Mouse (Mus musculus) ES-E14 (cell line): ENCODE measurements around the gene Olfr1099. TPM values are rescaled to one million over a fixed set of nuclear protein-coding genes. Genes with fewer than 3 reads are reported as not detected.

ENCODE experiments used
- DNase-seq: peaks from one replicate; pipeline ENCODE4 v3.0.0-alpha.2; 2013; ENCODE audit warnings: low read depth, low spot score
- H3K27ac ChIP-seq: 2 replicates; pipeline ENCODE4 v1.5.1; 2012; ENCODE audit warnings: low read depth, mild to moderate bottlenecking, low read length, moderate library complexity, mixed read lengths; ENCODE audit not compliant: poor library complexity, insufficient read depth, severe bottlenecking
- H3K36me3 ChIP-seq: 2 replicates; pipeline ENCODE4 v1.6.1; 2012; ENCODE audit warnings: mild to moderate bottlenecking, low read length, moderate library complexity, mixed read lengths; ENCODE audit not compliant: control insufficient read depth, poor library complexity, insufficient read depth, severe bottlenecking
- H3K4me1 ChIP-seq, 2 experiments: fragments of 150-350 bp in 1 of 2; sonication (generic) in 1 of 2; 2 replicates each; pipeline ENCODE4 v1.6.1; 2012; ENCODE audit warnings: low read length in 2 of 2, mild to moderate bottlenecking in 1 of 2, mixed read lengths in 1 of 2; ENCODE audit not compliant: control insufficient read depth in 2 of 2, insufficient read depth in 2 of 2, poor library complexity in 1 of 2
- H3K4me3 ChIP-seq, 2 experiments: fragments of 150-350 bp in 1 of 2; sonication (generic) in 1 of 2; 2 replicates each; pipeline ENCODE4 v1.5.1; 2012; ENCODE audit warnings: low read length in 2 of 2, low read depth in 1 of 2, mild to moderate bottlenecking in 1 of 2, mixed read lengths in 1 of 2; ENCODE audit not compliant: insufficient read depth in 1 of 2, poor library complexity in 1 of 2, severe bottlenecking in 1 of 2
- H3K9ac ChIP-seq: 2 replicates; pipeline ENCODE4 v1.6.1; 2012; ENCODE audit warnings: low read depth, mild to moderate bottlenecking, low read length, mixed read lengths; ENCODE audit not compliant: poor library complexity, insufficient read depth, severe bottlenecking
- H3K9me3 ChIP-seq: fragments of 150-350 bp; sonication (generic); 2 replicates; pipeline ENCODE4 v1.6.1; 2012; ENCODE audit warnings: low read depth, mild to moderate bottlenecking, low read length; ENCODE audit not compliant: control insufficient read depth, insufficient read depth
- CHD2 ChIP-seq: IDR thresholded peaks from 2 replicates; pipeline ENCODE4 v1.6.1; 2014; ENCODE audit warnings: mild to moderate bottlenecking, low read depth, low read length, inconsistent platforms
- HCFC1 ChIP-seq: IDR thresholded peaks from 2 replicates; pipeline ENCODE4 v1.6.1; 2012; ENCODE audit warnings: low read length, inconsistent platforms, borderline replicate concordance; ENCODE audit not compliant: insufficient read depth
- MAFK ChIP-seq: IDR thresholded peaks from 2 replicates; pipeline ENCODE4 v1.6.1; 2014; ENCODE audit warnings: mild to moderate bottlenecking, low read depth, low read length, inconsistent platforms; ENCODE audit not compliant: insufficient read depth
- ZC3H11A ChIP-seq: IDR thresholded peaks from 2 replicates; pipeline ENCODE4 v1.6.1; 2012; ENCODE audit warnings: low read depth, mild to moderate bottlenecking, inconsistent platforms, low read length, borderline replicate concordance
- ZNF384 ChIP-seq: IDR thresholded peaks from 2 replicates; pipeline ENCODE4 v1.6.1; 2012; ENCODE audit warnings: low read depth, low read length, inconsistent platforms
- in situ Hi-C, 2 experiments: fragments of 600-800 bp; cut with MboI; formaldehyde crosslinking; loops; one replicate each; pipeline ENCODE4 v1.15.1; 2025; ENCODE audit warnings: low sequenced_read_pairs in 2 of 2, inconsistent platforms in 1 of 2; ENCODE audit not compliant: unreplicated experiment in 2 of 2
- total RNA-seq: library from RNA; depleted of rRNA; stranded (reverse); fragments of 300-350 nt; gene quantifications from 2 replicates; pipeline ENCODE4 v1.2.3, GENCODE M21; 2012; rRNA removed

The Olfr1099 gene
- total RNA-seq = not detected in 2 replicates

DNA sequence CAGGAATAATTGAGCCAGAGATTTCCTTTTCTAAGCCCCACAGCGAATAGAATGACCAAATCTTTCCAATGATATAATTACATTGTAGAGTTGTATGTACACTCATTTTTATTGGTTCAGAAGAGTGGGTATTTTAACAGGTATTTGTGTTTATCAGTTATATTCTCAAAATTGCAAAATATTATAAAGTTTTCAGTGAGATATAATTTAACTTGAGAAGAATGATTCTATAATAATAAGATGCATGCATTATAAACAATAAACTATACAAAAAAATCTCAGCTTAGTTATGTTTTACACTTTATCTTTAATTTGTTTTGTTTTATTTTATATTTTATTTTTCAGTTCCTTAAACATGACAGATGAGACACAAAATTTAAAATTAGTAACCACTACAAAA, at the start of gene Olfr1099:
Gene Olfr1099 (minus strand): TSS at position 101 of the 400 bp plus-strand sequence.
- Histone ChIP-seq H3K27ac (no peak within 1 kb of the TSS), H3K9me3 (no peaks in the 10 kb centered on the region), H3K9ac (no peak within 1 kb of the TSS), H3K4me1 (no peaks in the 10 kb centered on the region), H3K36me3 (no peaks in the 10 kb centered on the region), H3K4me3 (no peak within 1 kb of the TSS)
- TF ChIP-seq ZNF384 (no peak), MAFK (no peak), CHD2 (no peak), ZC3H11A (no peak), HCFC1 (no peak)
- in situ Hi-C loops = no loop called here
- DNase-seq = no peak

DNA sequence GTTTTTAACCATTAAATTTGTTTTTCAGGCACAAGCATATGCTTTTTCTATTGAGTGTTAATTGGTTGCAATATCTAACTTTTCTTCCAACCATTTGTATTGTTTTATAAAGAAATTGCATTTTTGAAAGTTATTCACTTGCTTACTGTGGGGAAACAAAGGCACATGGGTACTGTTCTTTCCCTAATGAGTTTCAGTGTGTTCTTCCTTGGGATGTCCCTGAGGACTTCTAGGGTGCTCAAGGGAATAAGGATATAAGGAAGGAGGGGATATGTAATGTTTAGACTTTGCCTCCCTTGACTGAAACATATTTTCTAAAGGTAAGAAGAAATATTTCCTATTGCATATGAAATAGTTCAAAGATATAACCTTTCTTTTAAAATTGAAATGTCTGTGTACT, 37.6 kb upstream of the Olfr1099 start, which contains the start of gene Olfr1102:
Gene Olfr1102 (plus strand): TSS at position 301 of the 400 bp plus-strand sequence.
- Histone ChIP-seq H3K4me3 (no peak within 1 kb of the TSS), H3K9ac (no peak within 1 kb of the TSS), H3K27ac (no peak within 1 kb of the TSS), H3K9me3 (no peaks in the 10 kb centered on the region), H3K4me1 (no peaks in the 10 kb centered on the region), H3K36me3 (no peaks in the 10 kb centered on the region)
- DNase-seq = no peak
- TF ChIP-seq HCFC1 (no peak), ZC3H11A (no peak), MAFK (no peak), ZNF384 (no peak), CHD2 (no peak)
- in situ Hi-C loops = no loop called here

DNA sequence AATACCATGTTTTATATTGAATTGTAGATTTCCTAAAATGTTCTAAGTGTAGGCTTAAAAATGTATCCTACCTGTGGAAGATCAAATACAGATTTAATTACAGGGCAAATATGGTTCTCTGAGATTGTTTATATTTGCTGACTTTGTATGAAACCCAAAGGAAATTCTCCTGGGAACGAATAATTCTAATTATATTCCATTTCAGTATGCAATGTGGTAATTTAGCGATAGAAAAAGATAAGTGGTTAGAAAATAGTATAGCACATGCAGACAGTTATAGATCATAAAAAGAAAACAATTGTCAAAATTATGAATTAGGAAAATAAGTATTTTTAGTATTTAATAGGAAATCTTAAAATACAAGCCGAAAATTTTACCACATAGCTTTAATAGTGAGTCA, 30.6 kb upstream of the Olfr1099 start, which contains the start of gene Olfr1101:
Gene Olfr1101 (minus strand): TSS at position 101 of the 400 bp plus-strand sequence.
- Histone ChIP-seq H3K9ac (no peak within 1 kb of the TSS), H3K27ac (no peak within 1 kb of the TSS), H3K4me3 (no peak within 1 kb of the TSS), H3K4me1 (no peaks in the 10 kb centered on the region), H3K36me3 (no peaks in the 10 kb centered on the region), H3K9me3 (no peaks in the 10 kb centered on the region)
- in situ Hi-C loops = no loop called here
- no peak for DNase-seq
- TF ChIP-seq MAFK (no peak), ZNF384 (no peak), HCFC1 (no peak), CHD2 (no peak), ZC3H11A (no peak)

DNA sequence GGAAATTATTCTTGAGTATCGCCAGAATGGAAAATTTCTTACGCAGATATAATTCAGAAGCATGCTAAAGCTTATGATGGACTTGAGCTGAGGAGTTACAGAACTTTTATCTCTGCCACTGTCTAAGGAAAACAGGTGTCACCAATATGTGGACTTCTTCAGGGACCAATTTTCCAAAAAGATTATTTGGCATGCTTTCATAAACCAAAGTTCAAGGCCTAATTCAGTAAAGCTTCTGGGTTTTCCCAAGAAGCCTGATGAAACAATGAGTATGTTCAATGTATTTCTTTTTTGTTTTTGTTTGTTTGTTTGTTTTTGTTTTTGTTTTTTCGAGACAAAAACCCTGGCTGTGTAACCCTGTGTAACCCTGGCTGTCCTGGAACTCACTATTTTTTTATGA, 19.4 kb upstream of the Olfr1099 start, which contains the start of gene Olfr1100:
Gene Olfr1100 (minus strand): TSS at position 101 of the 400 bp plus-strand sequence.
- in situ Hi-C loops = no loop called here

DNA sequence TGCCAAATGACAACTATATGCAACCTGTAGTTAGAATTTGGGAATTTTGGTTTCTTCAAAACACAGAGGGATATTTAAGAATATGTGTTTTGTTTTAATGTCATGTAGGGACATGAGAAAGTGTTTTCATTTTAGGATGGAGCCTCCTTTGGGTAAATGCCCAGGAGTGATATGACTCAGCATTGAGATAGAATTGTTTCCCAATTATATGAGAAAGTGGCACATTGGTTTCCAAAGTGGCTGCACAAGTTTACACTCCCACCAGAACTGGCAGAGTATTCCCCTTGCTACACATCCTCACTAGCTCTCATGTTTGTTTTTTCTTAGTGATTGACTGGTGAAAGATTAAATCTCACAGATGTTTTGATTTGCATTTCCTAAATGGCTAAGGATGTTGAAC, 33.9 kb downstream of the Olfr1099 start:
- Histone ChIP-seq H3K9ac (no peak overlapping the region), H3K4me3 (no peak overlapping the region), H3K9me3 (no peaks in the 10 kb centered on the region), H3K27ac (no peak overlapping the region), H3K36me3 (no peaks in the 10 kb centered on the region), H3K4me1 (no peaks in the 10 kb centered on the region)
- TF ChIP-seq MAFK = no peak
- TF ChIP-seq CHD2 = no peak
- no peak for TF ChIP-seq ZC3H11A
- no peak for TF ChIP-seq HCFC1
- TF ChIP-seq ZNF384 = no peak
- no peak for DNase-seq
- in situ Hi-C loops = no loop called here

More for the DNA sequence above, 19.4 kb upstream of the Olfr1099 start, which contains the start of gene Olfr1100:
- Histone ChIP-seq H3K9ac (no peak within 1 kb of the TSS), H3K4me1 (no peaks in the 10 kb centered on the region), H3K27ac (no peak within 1 kb of the TSS), H3K4me3 (no peak within 1 kb of the TSS), H3K36me3 (no peaks in the 10 kb centered on the region), H3K9me3 (no peaks in the 10 kb centered on the region)
- no peak for DNase-seq
- TF ChIP-seq MAFK = no peak
- no peak for TF ChIP-seq HCFC1
- TF ChIP-seq ZC3H11A = no peak
- TF ChIP-seq ZNF384 = no peak
- no peak for TF ChIP-seq CHD2
